Mouse (Mus musculus): ENCODE measurements around the gene Stk40. TPM values are rescaled to one million over a fixed set of nuclear protein-coding genes. Genes with fewer than 3 reads are reported as not detected.

Stk40 gene
- polyA plus RNA-seq, 1 experiment from 2014 or later, result 22.7 TPM

DNA sequence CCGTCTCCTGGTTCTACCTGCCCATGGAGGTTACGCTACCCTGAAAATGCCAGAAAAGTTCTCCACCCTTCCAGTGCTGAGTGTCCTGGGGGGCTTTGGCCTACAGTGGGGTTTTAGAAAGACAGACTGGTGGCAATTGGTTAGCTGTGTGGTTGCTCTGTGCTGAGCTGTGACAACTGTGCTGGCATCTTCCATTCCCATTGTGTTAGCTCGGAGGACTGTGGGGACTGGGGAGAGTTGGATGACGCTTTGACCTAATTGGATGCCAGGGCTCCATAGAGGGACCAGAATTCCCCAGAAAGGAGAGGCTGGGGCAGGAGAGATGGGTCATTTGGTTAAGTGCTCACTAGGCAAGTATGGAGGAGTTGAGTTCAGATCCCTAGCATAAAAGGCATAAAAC is 30.5 kb downstream of the Stk40 start:
- Histone ChIP-seq H3K4me2 (ENCODE audit: low read depth, low read length) (no peak overlapping the region), H3K4me3 (ENCODE audit: low read depth, low read length) (no peak overlapping the region), H3K9me3 (replicated peaks; ENCODE audit: control insufficient read depth, low read length) (no peaks in the 10 kb centered on the region), H3K36me3 (replicated peaks; ENCODE audit: control insufficient read depth, insufficient read depth, low read depth, low read length) (peaks cover 4% of the 10 kb centered on the region), H3K27ac (replicated peaks; ENCODE audit: low read depth, low read length) (no peak overlapping the region), H3K9ac (replicated peaks; ENCODE audit: low read length) (no peak overlapping the region), H3K4me1 (ENCODE audit: control insufficient read depth, insufficient read depth, low read length) (peaks cover 2% of the 10 kb centered on the region; the same call in 1 of the 2 replicates), H3K27me3 (ENCODE audit: control insufficient read depth, insufficient read depth, low read length) (no peaks in the 10 kb centered on the region)
- no peak for ATAC-seq (replicated peaks; ENCODE audit: insufficient number of reproducible peaks, low FRiP score, low TSS enrichment, low read depth)
- WGBS, result 95% methylated on average over 4 of the region's 4 CpGs
- DNase-seq (ENCODE audit: low spot score), result no peak

DNA sequence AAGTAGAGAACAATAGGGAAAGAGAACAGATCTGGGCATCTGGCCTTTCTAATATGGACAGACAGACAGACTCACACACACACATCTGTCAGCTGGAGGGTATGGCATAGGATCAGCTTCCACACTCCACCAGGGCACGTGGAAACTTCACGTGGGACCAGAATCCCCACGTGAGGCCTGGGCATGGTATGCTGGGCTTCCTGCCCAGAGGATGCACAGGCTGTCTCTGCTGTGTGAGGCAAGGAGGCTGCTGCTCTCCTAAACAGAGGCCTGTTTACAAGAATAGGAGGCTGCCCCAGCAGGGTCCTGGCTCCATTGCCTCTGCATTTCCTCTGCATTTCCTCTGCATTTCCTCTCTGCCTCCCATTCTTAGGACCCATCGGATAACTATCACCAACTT is 30.9 kb downstream of the Stk40 start:
- DNase-seq (ENCODE audit: low spot score) (no peak), ATAC-seq (replicated peaks; ENCODE audit: insufficient number of reproducible peaks, low FRiP score, low TSS enrichment, low read depth) (no peak)
- H3K27me3 ChIP-seq (ENCODE audit: control insufficient read depth, insufficient read depth, low read length), result no peaks in the 10 kb centered on the region
- 87% methylated on average over 4 of the region's 4 CpGs for WGBS
- H3K9ac ChIP-seq (replicated peaks; ENCODE audit: low read length), result no peak overlapping the region
- H3K4me1 ChIP-seq (ENCODE audit: control insufficient read depth, insufficient read depth, low read length), result peaks cover 2% of the 10 kb centered on the region; the same call in 1 of the 2 replicates
- H3K27ac ChIP-seq (replicated peaks; ENCODE audit: low read depth, low read length), result no peak overlapping the region
- no peak overlapping the region for H3K4me3 ChIP-seq (ENCODE audit: low read depth, low read length)
- peaks cover 3% of the 10 kb centered on the region for H3K36me3 ChIP-seq (replicated peaks; ENCODE audit: control insufficient read depth, insufficient read depth, low read depth, low read length)
- no peak overlapping the region for H3K4me2 ChIP-seq (ENCODE audit: low read depth, low read length)
- H3K9me3 ChIP-seq (replicated peaks; ENCODE audit: control insufficient read depth, low read length), result no peaks in the 10 kb centered on the region

DNA sequence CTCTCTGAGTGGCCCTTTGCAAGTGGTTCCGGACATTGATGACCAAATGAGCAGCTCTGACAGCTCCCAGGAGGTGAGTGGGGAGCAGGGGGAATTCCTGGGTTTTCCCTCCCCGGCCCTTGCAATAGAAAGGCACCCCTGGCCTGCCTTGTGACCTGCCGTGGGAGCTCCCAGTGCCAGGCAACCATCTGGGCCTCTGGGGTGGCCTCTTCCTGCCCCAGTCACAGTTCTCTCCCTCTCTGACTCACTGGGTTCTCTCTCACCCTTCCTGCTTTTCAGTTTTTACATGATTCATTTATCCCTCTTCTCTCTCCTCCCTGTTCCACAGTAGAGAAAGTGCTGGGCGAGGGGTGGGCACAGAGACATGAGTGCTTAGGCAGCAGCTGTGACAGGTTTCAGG is 34.0 kb downstream of the Stk40 start:
- no peak for ATAC-seq (replicated peaks; ENCODE audit: insufficient number of reproducible peaks, low FRiP score, low TSS enrichment, low read depth)
- DNase-seq (ENCODE audit: low spot score), result no peak
- no peak overlapping the region for H3K9ac ChIP-seq (replicated peaks; ENCODE audit: low read length)
- no peaks in the 10 kb centered on the region for H3K27me3 ChIP-seq (ENCODE audit: control insufficient read depth, insufficient read depth, low read length)
- no peak overlapping the region for H3K27ac ChIP-seq (replicated peaks; ENCODE audit: low read depth, low read length)
- H3K4me1 ChIP-seq (ENCODE audit: control insufficient read depth, insufficient read depth, low read length), result no peaks in the 10 kb centered on the region
- WGBS, result 82% methylated on average over 4 of the region's 4 CpGs
- H3K9me3 ChIP-seq (replicated peaks; ENCODE audit: control insufficient read depth, low read length), result no peaks in the 10 kb centered on the region
- H3K36me3 ChIP-seq (replicated peaks; ENCODE audit: control insufficient read depth, insufficient read depth, low read depth, low read length), result peaks cover 3% of the 10 kb centered on the region
- H3K4me2 ChIP-seq (ENCODE audit: low read depth, low read length), result no peak overlapping the region
- no peak overlapping the region for H3K4me3 ChIP-seq (ENCODE audit: low read depth, low read length)

DNA sequence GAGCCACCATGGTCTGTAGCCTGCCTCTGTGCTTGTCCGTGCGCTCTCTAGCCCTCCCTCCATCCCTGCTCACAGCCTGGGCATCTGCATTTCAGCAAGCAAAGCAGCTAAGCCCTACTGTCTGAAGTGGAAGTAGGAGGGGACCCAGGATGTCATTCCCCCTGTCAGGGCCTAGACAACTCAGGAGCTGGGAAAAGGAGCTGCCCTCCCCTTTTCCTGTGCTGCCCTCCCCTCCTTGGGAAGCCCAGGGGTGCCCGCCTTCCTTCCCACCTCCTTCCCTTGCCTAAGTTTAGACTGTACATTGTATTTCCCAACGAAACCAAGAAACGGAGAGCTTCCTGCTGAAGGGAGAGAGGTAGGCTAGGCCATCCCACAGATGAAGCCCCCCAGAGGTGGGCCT is 37.3 kb downstream of the Stk40 start:
- Histone ChIP-seq H3K27me3 (ENCODE audit: control insufficient read depth, insufficient read depth, low read length) (no peaks in the 10 kb centered on the region), H3K36me3 (replicated peaks; ENCODE audit: control insufficient read depth, insufficient read depth, low read depth, low read length) (peaks cover 3% of the 10 kb centered on the region), H3K9me3 (replicated peaks; ENCODE audit: control insufficient read depth, low read length) (no peaks in the 10 kb centered on the region), H3K4me1 (ENCODE audit: control insufficient read depth, insufficient read depth, low read length) (no peaks in the 10 kb centered on the region), H3K9ac (replicated peaks; ENCODE audit: low read length) (no peak overlapping the region), H3K27ac (replicated peaks; ENCODE audit: low read depth, low read length) (no peak overlapping the region), H3K4me2 (ENCODE audit: low read depth, low read length) (no peak overlapping the region), H3K4me3 (ENCODE audit: low read depth, low read length) (no peak overlapping the region)
- ATAC-seq (replicated peaks; ENCODE audit: insufficient number of reproducible peaks, low FRiP score, low TSS enrichment, low read depth) (no peak), DNase-seq (ENCODE audit: low spot score) (no peak)
- 72% methylated on average over 5 of the region's 5 CpGs for WGBS

DNA sequence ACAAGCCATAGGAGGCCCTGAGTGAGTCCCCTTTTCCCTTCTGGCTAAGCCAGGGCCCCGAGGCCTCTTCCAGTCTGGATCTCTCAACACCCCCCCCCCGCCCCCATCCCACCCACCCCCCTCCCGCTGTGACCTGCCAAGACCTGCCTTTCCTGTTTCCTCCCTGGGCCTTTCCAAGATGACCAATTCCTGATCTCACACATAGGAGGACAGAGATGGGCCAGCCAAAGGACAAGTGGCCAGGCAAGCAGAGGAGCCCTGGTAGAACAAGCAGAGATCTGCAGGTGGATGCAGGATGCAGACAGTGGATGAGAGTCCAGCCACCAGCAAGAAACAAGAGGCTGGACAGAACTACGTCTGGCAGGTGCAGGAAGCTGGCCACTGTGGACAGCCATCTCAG is 41.6 kb downstream of the Stk40 start:
- Histone ChIP-seq H3K4me2 (ENCODE audit: low read depth, low read length) (no peak overlapping the region), H3K27me3 (ENCODE audit: control insufficient read depth, insufficient read depth, low read length) (no peaks in the 10 kb centered on the region), H3K9ac (replicated peaks; ENCODE audit: low read length) (no peak overlapping the region), H3K36me3 (replicated peaks; ENCODE audit: control insufficient read depth, insufficient read depth, low read depth, low read length) (no peaks in the 10 kb centered on the region), H3K4me3 (ENCODE audit: low read depth, low read length) (no peak overlapping the region), H3K9me3 (replicated peaks; ENCODE audit: control insufficient read depth, low read length) (no peaks in the 10 kb centered on the region), H3K27ac (replicated peaks; ENCODE audit: low read depth, low read length) (no peak overlapping the region), H3K4me1 (ENCODE audit: control insufficient read depth, insufficient read depth, low read length) (peaks cover 7% of the 10 kb centered on the region)
- WGBS, result 36% methylated on average over 4 of the region's 4 CpGs
- no peak for DNase-seq (ENCODE audit: low spot score)
- ATAC-seq (replicated peaks; ENCODE audit: insufficient number of reproducible peaks, low FRiP score, low TSS enrichment, low read depth), result no peak

DNA sequence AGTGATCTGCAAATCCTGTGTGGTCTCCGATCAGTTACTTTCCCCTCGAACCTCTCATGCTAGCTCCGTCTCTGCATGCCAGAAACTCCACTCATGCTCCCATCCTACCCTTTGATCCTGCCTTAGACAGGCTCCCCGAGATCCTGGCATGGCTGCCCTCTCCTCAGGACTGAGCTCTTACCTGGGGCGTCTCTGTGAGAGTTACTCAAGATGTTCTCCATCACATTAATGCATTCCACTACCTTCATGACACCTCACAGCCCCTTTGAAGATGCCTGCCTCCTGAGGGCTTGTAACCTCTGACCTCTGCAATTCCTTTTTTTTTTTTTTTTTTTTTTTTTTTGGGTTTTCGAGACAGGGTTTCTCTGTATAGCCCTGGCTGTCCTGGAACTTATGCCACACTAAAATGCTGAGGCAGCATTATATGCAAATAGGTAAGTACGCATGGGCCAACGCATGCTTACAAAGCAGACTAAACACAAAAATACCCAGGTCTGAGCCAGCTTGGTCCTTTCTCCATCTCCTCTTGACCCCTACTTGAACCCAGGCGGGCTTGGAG is 43.3 kb downstream of the Stk40 start:
- no peak for ATAC-seq (replicated peaks; ENCODE audit: insufficient number of reproducible peaks, low FRiP score, low TSS enrichment, low read depth)
- Histone ChIP-seq H3K4me1 (ENCODE audit: control insufficient read depth, insufficient read depth, low read length) (peaks cover 14% of the 10 kb centered on the region), H3K4me2 (ENCODE audit: low read depth, low read length) (peak overlapping the region; percentile 91)

DNA sequence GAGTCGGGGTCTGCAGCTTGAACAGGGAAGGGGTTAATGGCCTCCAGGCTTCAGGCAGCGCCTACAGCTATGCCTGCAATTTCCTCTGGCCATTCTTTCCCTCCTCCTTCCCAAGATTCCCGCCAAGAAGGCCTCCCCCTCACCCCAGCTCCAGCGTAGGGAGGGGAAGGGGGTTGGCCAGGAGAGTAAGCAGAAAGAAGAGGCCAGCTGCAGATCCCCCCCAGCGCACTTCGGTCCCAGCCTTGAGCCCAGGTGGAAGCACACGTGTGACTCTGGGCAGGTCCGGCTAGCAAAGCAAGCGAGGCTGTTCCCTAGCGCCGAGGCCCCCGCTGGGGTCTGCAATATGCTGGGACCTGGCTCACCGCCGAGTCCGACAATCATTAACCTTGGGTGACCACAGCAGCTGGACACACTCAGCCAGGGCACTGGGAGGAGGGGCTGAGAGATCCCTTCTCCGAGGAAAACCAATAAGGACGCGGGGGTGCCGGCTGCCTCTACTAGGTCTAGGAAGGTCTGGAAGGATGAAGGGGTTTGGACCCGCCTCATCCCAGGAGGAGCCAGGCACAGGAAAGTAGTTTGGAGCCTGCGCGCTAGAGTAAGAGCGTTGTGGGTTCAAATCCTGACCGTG is 43.9 kb downstream of the Stk40 start, which contains the start of gene Eva1b:
Gene Eva1b, plus strand, starts transcription at position 212 of the 628 bp plus-strand sequence.
- Histone ChIP-seq H3K4me3 (ENCODE audit: low read depth, low read length) (peak within 1 kb of the TSS; percentile 63), H3K36me3 (replicated peaks; ENCODE audit: control insufficient read depth, insufficient read depth, low read depth, low read length) (no peaks in the 10 kb centered on the region), H3K9me3 (replicated peaks; ENCODE audit: control insufficient read depth, low read length) (no peaks in the 10 kb centered on the region), H3K9ac (replicated peaks; ENCODE audit: low read length) (peak within 1 kb of the TSS; percentile 73), H3K4me2 (ENCODE audit: low read depth, low read length) (peak within 1 kb of the TSS; percentile 91), H3K4me1 (ENCODE audit: control insufficient read depth, insufficient read depth, low read length) (peaks cover 14% of the 10 kb centered on the region), H3K27ac (replicated peaks; ENCODE audit: low read depth, low read length) (peak within 1 kb of the TSS; percentile 85), H3K27me3 (ENCODE audit: control insufficient read depth, insufficient read depth, low read length) (no peaks in the 10 kb centered on the region)
- WGBS, result under 1% methylated on average over 24 of the region's 24 CpGs
- peak; percentile 81 for DNase-seq (ENCODE audit: low spot score)
- 0 out of 2 replicates have a peak, but pooled peaks have one; percentile 16 for ATAC-seq (replicated peaks; ENCODE audit: insufficient number of reproducible peaks, low FRiP score, low TSS enrichment, low read depth)

More for the DNA sequence above, 43.3 kb downstream of the Stk40 start:
- H3K4me3 ChIP-seq (ENCODE audit: low read depth, low read length), result no peak overlapping the region
- no peaks in the 10 kb centered on the region for H3K9me3 ChIP-seq (replicated peaks; ENCODE audit: control insufficient read depth, low read length)
- DNase-seq (ENCODE audit: low spot score), result peak; percentile 27
- WGBS, result 26% methylated on average over 9 of the region's 9 CpGs
- peak overlapping the region; percentile 85 for H3K27ac ChIP-seq (replicated peaks; ENCODE audit: low read depth, low read length)
- H3K36me3 ChIP-seq (replicated peaks; ENCODE audit: control insufficient read depth, insufficient read depth, low read depth, low read length), result no peaks in the 10 kb centered on the region
- H3K27me3 ChIP-seq (ENCODE audit: control insufficient read depth, insufficient read depth, low read length), result no peaks in the 10 kb centered on the region
- no peak overlapping the region; the same call in 1 of the 2 replicates for H3K9ac ChIP-seq (replicated peaks; ENCODE audit: low read length)
